Mouse (Mus musculus) liver, embryonic 15.5 days (tissue): ENCODE data around the gene Ldb1. TPM values are rescaled to one million over a fixed set of nuclear protein-coding genes. Genes with fewer than 3 reads are reported as not detected.
A peak's percentile ranks its signal among the peaks of the same experiment; 100 is the strongest.

Experiments
- ATAC-seq: fragments of 200-750 bp; cut with Nextera tagmentation; 2 replicates; pipeline ENCODE4 v1.8.0; 2017; ENCODE audit warnings: moderate number of reproducible peaks, mild to moderate bottlenecking, moderate library complexity; ENCODE audit not compliant: insufficient read depth
- H3K27ac ChIP-seq: fragments of 300-500 bp; sonication (generic); replicated peaks from 2 replicates; pipeline ENCODE4 v1.5.1; 2015; ENCODE audit warnings: mild to moderate bottlenecking, inconsistent platforms
- H3K27me3 ChIP-seq: fragments of 300-500 bp; sonication (generic); 2 replicates; pipeline ENCODE4 v1.6.1; 2015; ENCODE audit warnings: mild to moderate bottlenecking, inconsistent platforms
- H3K36me3 ChIP-seq: fragments of 300-500 bp; sonication (generic); replicated peaks from 2 replicates; pipeline ENCODE4 v1.6.1; 2015; ENCODE audit warnings: moderate library complexity, mild to moderate bottlenecking, inconsistent platforms
- H3K4me1 ChIP-seq: fragments of 300-500 bp; sonication (generic); replicated peaks from 2 replicates; pipeline ENCODE4 v1.6.1; 2015; ENCODE audit warnings: inconsistent platforms
- H3K4me2 ChIP-seq: fragments of 300-500 bp; sonication (generic); 2 replicates; pipeline ENCODE4 v1.6.1; 2015; ENCODE audit warnings: moderate library complexity, mild to moderate bottlenecking, inconsistent platforms
- H3K4me3 ChIP-seq: fragments of 300-500 bp; sonication (generic); replicated peaks from 2 replicates; pipeline ENCODE4 v1.5.1; 2015; ENCODE audit warnings: mild to moderate bottlenecking, inconsistent platforms
- H3K9ac ChIP-seq: fragments of 300-500 bp; sonication (generic); 2 replicates; pipeline ENCODE4 v1.6.1; 2015; ENCODE audit warnings: moderate library complexity, mild to moderate bottlenecking, inconsistent platforms
- H3K9me3 ChIP-seq: fragments of 300-500 bp; sonication (generic); replicated peaks from 2 replicates; pipeline ENCODE4 v1.6.1; 2016; ENCODE audit warnings: inconsistent platforms
- WGBS: fragments of 180-500 bp; shearing (Covaris S2); methylation state at CpG from one replicate; pipeline ENCODE4 v1.1.7; 2015; ENCODE audit warnings: mixed read lengths; ENCODE audit not compliant: insufficient replicate concordance; 5-methylcytosine and 5-hydroxymethylcytosine counted together
- polyA plus RNA-seq: library from polyadenylated mRNA; unstranded; fragments of >200 nt; fragmentation: Nextera tagmentation; extraction: Ambion mirVana; gene quantifications from 2 replicates; pipeline ENCODE4 v1.2.1, GENCODE M21; 2015

Gene Ldb1
- polyA plus RNA-seq, 1 experiment from 2014 or later, result 27.0 TPM

GRCm38 (mm10) chr19:46060845-46061244, 15.8 kb upstream of the Ldb1 start:
- WGBS, result 18% methylated on average over 6 of the region's 6 CpGs
- Histone ChIP-seq H3K36me3 (peaks cover 46% of the 10 kb centered on the region), H3K9me3 (no peaks in the 10 kb centered on the region), H3K9ac (peak overlapping the region; percentile 45), H3K4me3 (peak overlapping the region; percentile 32), H3K27me3 (no peaks in the 10 kb centered on the region), H3K4me2 (peak overlapping the region; percentile 63), H3K4me1 (peaks cover 50% of the 10 kb centered on the region), H3K27ac (peak overlapping the region; percentile 84)
- no peak for ATAC-seq

GRCm38 (mm10) chr19:46058466-46058865, 13.5 kb upstream of the Ldb1 start:
- H3K4me1 ChIP-seq, result peaks cover 57% of the 10 kb centered on the region

GRCm38 (mm10) chr19:46056947-46057607, 12.1 kb upstream of the Ldb1 start:
- Histone ChIP-seq H3K27ac (peak overlapping the region; percentile 90), H3K4me1 (peaks cover 64% of the 10 kb centered on the region), H3K4me3 (peak overlapping the region; percentile 90), H3K9ac (peak overlapping the region; percentile 82), H3K4me2 (peak overlapping the region; percentile 98), H3K27me3 (no peaks in the 10 kb centered on the region), H3K9me3 (no peaks in the 10 kb centered on the region), H3K36me3 (peaks cover 8% of the 10 kb centered on the region)
- WGBS, result under 1% methylated on average over 42 of the region's 42 CpGs
- ATAC-seq, result peak; percentile 60

More at GRCm38 (mm10) chr19:46058466-46058865, 13.5 kb upstream of the Ldb1 start:
- Histone ChIP-seq H3K9ac (no peak overlapping the region; the same call in 1 of the 2 replicates), H3K27me3 (no peaks in the 10 kb centered on the region), H3K4me3 (peak overlapping the region; percentile 90), H3K9me3 (no peaks in the 10 kb centered on the region), H3K4me2 (peak overlapping the region; percentile 98), H3K27ac (peak overlapping the region; percentile 90; the same call in 1 of the 2 replicates), H3K36me3 (peaks cover 22% of the 10 kb centered on the region)
- WGBS, result 65% methylated on average over 7 of the region's 7 CpGs
- no peak for ATAC-seq

- Histone ChIP-seq H3K4me2 (peak overlapping the region; percentile 98), H3K27me3 (no peaks in the 10 kb centered on the region), H3K9ac (peak overlapping the region; percentile 82), H3K4me1 (peaks cover 57% of the 10 kb centered on the region), H3K9me3 (no peaks in the 10 kb centered on the region), H3K27ac (peak overlapping the region; percentile 90), H3K36me3 (peaks cover 2% of the 10 kb centered on the region), H3K4me3 (peak overlapping the region; percentile 90)
- under 1% methylated on average over 52 of the region's 52 CpGs for WGBS
- peak; percentile 92 for ATAC-seq
Measured at GRCm38 (mm10) chr19:46056388-46056946, 11.5 kb upstream of the Ldb1 start.

- ATAC-seq, result peak; percentile 75
- WGBS, result 4% methylated on average over 11 of the region's 11 CpGs
- H3K27ac ChIP-seq, result peak overlapping the region; percentile 39
- H3K4me2 ChIP-seq, result peak overlapping the region; percentile 98
- H3K36me3 ChIP-seq, result no peaks in the 10 kb centered on the region
- no peaks in the 10 kb centered on the region for H3K9me3 ChIP-seq
- H3K27me3 ChIP-seq, result no peaks in the 10 kb centered on the region
- H3K4me3 ChIP-seq, result peak overlapping the region; percentile 90
- peak overlapping the region; percentile 82 for H3K9ac ChIP-seq
- H3K4me1 ChIP-seq, result peaks cover 51% of the 10 kb centered on the region
Measured at GRCm38 (mm10) chr19:46055752-46056387, 10.9 kb upstream of the Ldb1 start.

- no peaks in the 10 kb centered on the region for H3K9me3 ChIP-seq
- 44% methylated on average over 2 of the region's 2 CpGs for WGBS
- peaks cover 24% of the 10 kb centered on the region for H3K4me1 ChIP-seq
- no peak overlapping the region for H3K9ac ChIP-seq
- H3K4me2 ChIP-seq, result no peak overlapping the region
- no peak for ATAC-seq
- no peak overlapping the region for H3K4me3 ChIP-seq
- no peaks in the 10 kb centered on the region for H3K36me3 ChIP-seq
- peaks cover 23% of the 10 kb centered on the region for H3K27me3 ChIP-seq
- no peak overlapping the region for H3K27ac ChIP-seq
Measured at GRCm38 (mm10) chr19:46050462-46050861, 5.4 kb upstream of the Ldb1 start.

- 71% methylated on average over 4 of the region's 4 CpGs for WGBS
- Histone ChIP-seq H3K27ac (no peak overlapping the region), H3K9ac (no peak overlapping the region)
Measured at GRCm38 (mm10) chr19:46049129-46049528, 4.1 kb upstream of the Ldb1 start.

GRCm38 (mm10) chr19:46047426-46047825, 2.4 kb upstream of the Ldb1 start:
- Histone ChIP-seq H3K4me3 (no peak overlapping the region), H3K9ac (no peak overlapping the region), H3K4me2 (no peak overlapping the region), H3K27me3 (peaks cover 31% of the 10 kb centered on the region), H3K9me3 (no peaks in the 10 kb centered on the region), H3K4me1 (peaks cover 44% of the 10 kb centered on the region), H3K27ac (no peak overlapping the region), H3K36me3 (no peaks in the 10 kb centered on the region)
- no peak for ATAC-seq
- 75% methylated on average over 2 of the region's 2 CpGs for WGBS

More at GRCm38 (mm10) chr19:46049129-46049528, 4.1 kb upstream of the Ldb1 start:
- no peaks in the 10 kb centered on the region for H3K9me3 ChIP-seq
- peaks cover 31% of the 10 kb centered on the region for H3K27me3 ChIP-seq
- H3K4me1 ChIP-seq, result peaks cover 34% of the 10 kb centered on the region
- no peak overlapping the region for H3K4me3 ChIP-seq
- ATAC-seq, result no peak
- H3K4me2 ChIP-seq, result no peak overlapping the region
- no peaks in the 10 kb centered on the region for H3K36me3 ChIP-seq

GRCm38 (mm10) chr19:46046621-46047025, 1.6 kb upstream of the Ldb1 start:
- Histone ChIP-seq H3K4me1 (peaks cover 52% of the 10 kb centered on the region), H3K4me3 (no peak overlapping the region), H3K9ac (no peak overlapping the region), H3K27me3 (peaks cover 31% of the 10 kb centered on the region), H3K4me2 (peak overlapping the region; percentile 99; the same call in 1 of the 2 replicates), H3K36me3 (no peaks in the 10 kb centered on the region), H3K27ac (peak overlapping the region; percentile 35; the same call in 1 of the 2 replicates), H3K9me3 (no peaks in the 10 kb centered on the region)
- ATAC-seq, result no peak
- 7% methylated on average over 10 of the region's 10 CpGs for WGBS

- peak; percentile 17; the same call in 1 of the 2 replicates for ATAC-seq
- 4% methylated on average over 7 of the region's 7 CpGs for WGBS
- peak overlapping the region; percentile 99 for H3K4me2 ChIP-seq
- H3K4me3 ChIP-seq, result peak overlapping the region; percentile 89
- H3K36me3 ChIP-seq, result no peaks in the 10 kb centered on the region
- H3K9me3 ChIP-seq, result no peaks in the 10 kb centered on the region
- H3K27ac ChIP-seq, result peak overlapping the region; percentile 87
- peak overlapping the region; percentile 86 for H3K9ac ChIP-seq
- H3K27me3 ChIP-seq, result peaks cover 31% of the 10 kb centered on the region
- peaks cover 60% of the 10 kb centered on the region for H3K4me1 ChIP-seq
Measured at GRCm38 (mm10) chr19:46045696-46046311, 790 bp upstream of the Ldb1 start.
